8 mouse cellular contexts compared by ENCODE assay signal in the genomic region with DNA sequence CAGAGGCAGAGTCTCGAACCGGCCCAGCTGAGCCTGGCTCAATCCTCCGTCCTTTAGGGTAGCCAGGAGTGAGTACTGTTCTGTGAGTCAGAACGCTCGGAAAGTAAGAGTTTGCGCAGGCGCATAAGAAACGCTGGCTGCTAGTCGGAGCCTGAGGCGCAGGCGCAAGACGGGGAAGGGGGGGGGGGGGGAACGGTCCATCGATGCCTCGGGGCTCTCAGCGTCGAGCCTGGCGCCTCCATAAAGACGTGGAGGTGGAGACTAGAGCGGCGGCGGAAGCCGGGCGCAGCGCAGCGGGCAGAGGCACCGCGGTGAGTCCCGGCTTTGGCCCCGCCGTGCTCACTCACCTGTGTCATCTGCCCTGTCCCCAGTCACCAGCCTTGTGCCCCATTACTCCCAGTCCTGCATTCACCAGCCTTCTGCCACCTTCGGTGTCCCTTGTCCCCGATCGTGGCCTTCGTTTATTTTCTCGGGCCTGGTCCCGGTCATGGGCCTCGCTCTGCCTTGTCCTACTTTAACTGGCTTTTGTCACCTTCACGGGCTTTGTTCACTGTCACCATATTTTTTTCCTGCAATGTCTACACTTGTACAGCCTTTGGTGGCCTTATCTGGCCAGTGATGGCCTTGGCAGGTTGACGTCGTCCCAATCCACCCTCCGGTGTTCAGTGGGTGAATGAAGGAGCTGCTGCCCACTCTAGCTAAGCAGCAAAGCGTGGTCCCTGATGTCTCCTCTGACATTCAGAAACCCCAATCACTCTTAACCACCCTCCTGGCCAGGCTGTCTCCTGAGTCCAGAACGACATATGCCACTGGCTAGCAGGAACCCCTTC. TPM values are rescaled to one million over a fixed set of nuclear protein-coding genes. Genes with fewer than 3 reads are reported as not detected.
DNase-seq lines count a peak whose midpoint lies in the region; ATAC-seq and TF ChIP-seq lines count a peak whose summit lies in the region.

A gene (plus strand): TSS at position 175 of the 830 bp plus-strand sequence.

- no peak for TF ChIP-seq CTCF in bone marrow, adult 2 months (IDR thresholded peaks at IDR 0.05; ENCODE audit: control insufficient read depth, insufficient read depth, low read length)

- H3K4me2 ChIP-seq in embryonic facial prominence, embryonic 15.5 days (replicated peaks): peak within 1 kb of the TSS; percentile 92
- peak within 1 kb of the TSS; percentile 82 for H3K4me2 ChIP-seq in kidney, embryonic 14.5 days (replicated peaks; ENCODE audit: low read depth, low read length)
- H3K4me2 ChIP-seq in limb, embryonic 15.5 days: peak within 1 kb of the TSS; percentile 65

- peak; percentile 89 for ATAC-seq in embryonic facial prominence, embryonic 15.5 days (ENCODE audit: insufficient number of reproducible peaks, low FRiP score, low TSS enrichment, low read depth)
- ATAC-seq in kidney, embryonic 14.5 days (ENCODE audit: low FRiP score, low TSS enrichment): peak; percentile 91
- peak; percentile 81 for ATAC-seq in limb, embryonic 15.5 days (ENCODE audit: insufficient number of reproducible peaks, low FRiP score, low TSS enrichment, low read depth)

- TF ChIP-seq POLR2A in bone marrow, adult 2 months (IDR thresholded peaks at IDR 0.05; ENCODE audit: borderline replicate concordance, control insufficient read depth, low read depth, low read length): peak; percentile 97

- peak within 1 kb of the TSS; percentile 66 for H3K27ac ChIP-seq in bone marrow, adult 2 months (ENCODE audit: control insufficient read depth, insufficient read depth, low read depth, low read length, poor library complexity)
- H3K27ac ChIP-seq in embryonic facial prominence, embryonic 15.5 days (replicated peaks): peak within 1 kb of the TSS; percentile 78
- H3K27ac ChIP-seq in kidney, embryonic 14.5 days (ENCODE audit: low read depth, low read length): peak within 1 kb of the TSS; percentile 71; the same call in 1 of the 2 replicates
- peak within 1 kb of the TSS; percentile 72 for H3K27ac ChIP-seq in limb, embryonic 15.5 days

- H3K9ac ChIP-seq in embryonic facial prominence, embryonic 15.5 days: peak within 1 kb of the TSS; percentile 99
- peak within 1 kb of the TSS; percentile 94 for H3K9ac ChIP-seq in kidney, embryonic 14.5 days (ENCODE audit: low read depth, low read length)
- peak within 1 kb of the TSS; percentile 86 for H3K9ac ChIP-seq in limb, embryonic 15.5 days

- no peaks in the 10 kb centered on the region for H3K9me3 ChIP-seq in embryonic facial prominence, embryonic 15.5 days (replicated peaks)
- no peaks in the 10 kb centered on the region for H3K9me3 ChIP-seq in kidney, embryonic 14.5 days (ENCODE audit: control insufficient read depth, low read length)
- no peaks in the 10 kb centered on the region for H3K9me3 ChIP-seq in limb, embryonic 15.5 days

- peaks cover 8% of the 10 kb centered on the region for H3K4me1 ChIP-seq in bone marrow, adult 2 months (ENCODE audit: control insufficient read depth, insufficient read depth, low read length)
- peaks cover 20% of the 10 kb centered on the region for H3K4me1 ChIP-seq in embryonic facial prominence, embryonic 15.5 days
- H3K4me1 ChIP-seq in kidney, embryonic 14.5 days (ENCODE audit: control insufficient read depth, insufficient read depth, low read length): peaks cover 23% of the 10 kb centered on the region
- H3K4me1 ChIP-seq in limb, embryonic 15.5 days: peaks cover 19% of the 10 kb centered on the region

- WGBS in bone marrow, adult 2 months: under 1% methylated on average over 44 of the region's 44 CpGs
- under 1% methylated on average over 37 of the region's 44 CpGs for WGBS in embryonic facial prominence, embryonic 15.5 days
- under 1% methylated on average over 42 of the region's 44 CpGs for WGBS in kidney, embryonic 14.5 days
- WGBS in limb, embryonic 15.5 days: 1% methylated on average over 43 of the region's 44 CpGs

- peak; percentile 96 for DNase-seq in 416B (ENCODE audit: low read depth)
- DNase-seq in heart, adult 9 months (ENCODE audit: low spot score in 2 of 2): peak; percentile 84 to 90
- peak; percentile 37 to 61 for DNase-seq in monocyte, adult 2 months (ENCODE audit: low read depth in 1 of 2, low spot score in 2 of 2)
- peak; percentile 82 to 87 for DNase-seq in spleen, postnatal 36 days (ENCODE audit: low spot score in 2 of 2)

- no peaks in the 10 kb centered on the region for H3K27me3 ChIP-seq in embryonic facial prominence, embryonic 15.5 days
- no peaks in the 10 kb centered on the region for H3K27me3 ChIP-seq in kidney, embryonic 14.5 days (ENCODE audit: control insufficient read depth, insufficient read depth, low read length)
- H3K27me3 ChIP-seq in limb, embryonic 15.5 days: no peaks in the 10 kb centered on the region

- peaks cover 29% of the 10 kb centered on the region for H3K36me3 ChIP-seq in embryonic facial prominence, embryonic 15.5 days
- H3K36me3 ChIP-seq in kidney, embryonic 14.5 days (ENCODE audit: control insufficient read depth, insufficient read depth, low read length): peaks cover 19% of the 10 kb centered on the region; the same call in 1 of the 2 replicates
- peaks cover 35% of the 10 kb centered on the region for H3K36me3 ChIP-seq in limb, embryonic 15.5 days

- peak within 1 kb of the TSS; percentile 96 for H3K4me3 ChIP-seq in bone marrow, adult 2 months (replicated peaks; ENCODE audit: control insufficient read depth, low read depth, low read length)
- peak within 1 kb of the TSS; percentile 83 for H3K4me3 ChIP-seq in embryonic facial prominence, embryonic 15.5 days (replicated peaks)
- peak within 1 kb of the TSS; percentile 66 for H3K4me3 ChIP-seq in kidney, embryonic 14.5 days (ENCODE audit: low read length)
- peak within 1 kb of the TSS; percentile 72 for H3K4me3 ChIP-seq in limb, embryonic 15.5 days

RNA-seq across cellular contexts. Expression of the gene that starts here (rescaled TPM):
- polyA plus RNA-seq in bone marrow, adult 2 months (2011; ENCODE audit: insufficient read depth, insufficient read length, low replicate concordance, missing spikeins): 18.5 and 30.4 TPM in 2 replicates
- 81.2 and 96.3 TPM in 2 replicates for polyA plus RNA-seq in embryonic facial prominence, embryonic 15.5 days (2015; fragmentation: Nextera tagmentation; extraction: Ambion mirVana)
- polyA plus RNA-seq in kidney, embryonic 14.5 days (2014; fragmentation: Nextera tagmentation; extraction: Ambion mirVana): 58.1 and 87.6 TPM in 2 replicates
- polyA plus RNA-seq in limb, embryonic 15.5 days (2015; fragmentation: Nextera tagmentation; extraction: Ambion mirVana): 73.0 and 81.4 TPM in 2 replicates

Comparison
In these comparisons a context has a peak if more than half of its experiments do, and no peak if none do; other contexts are left out.
1. Peak in every context shown above with its lines: DNase-seq, ATAC-seq, H3K4me3 ChIP-seq and H3K27ac ChIP-seq.